Mouse (Mus musculus): Measurements from ENCODE around the gene Pdgfra. TPM values are rescaled to one million over a fixed set of nuclear protein-coding genes. Genes with fewer than 3 reads are reported as not detected.

Gene Pdgfra
- polyA plus RNA-seq (2012; ENCODE audit: low replicate concordance), result 0.11 and 0.14 TPM in 2 replicates

DNA sequence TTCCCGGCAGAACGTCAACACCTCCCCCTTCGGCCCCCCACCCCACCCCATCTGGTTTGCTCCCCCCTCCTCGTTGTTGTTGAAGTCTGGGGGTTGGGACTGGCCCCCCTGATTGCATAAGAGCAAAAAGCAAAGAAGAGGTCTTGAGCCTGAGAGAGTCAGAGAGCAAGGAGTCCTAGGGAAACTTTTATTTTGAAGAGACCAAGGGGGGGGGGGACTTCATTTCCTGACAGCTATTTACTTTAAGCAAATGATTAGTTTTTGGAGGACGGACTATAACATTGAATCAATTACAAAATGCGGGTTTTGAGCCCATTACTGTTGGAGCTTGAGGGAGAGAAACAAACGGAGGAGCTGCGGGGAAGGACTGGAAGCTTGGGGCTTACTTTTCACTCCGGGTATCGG lies at the start of gene Pdgfra:
Pdgfra (plus strand) TSS at position 272 of the 405 bp plus-strand sequence.

Other genes starting within 250 kb of the Pdgfra start
- gene Chic2, start 107.5 kb upstream of the Pdgfra start, polyA plus RNA-seq (2012; ENCODE audit: low replicate concordance), result 9.5 and 11.4 TPM in 2 replicates
- gene Gsx2, start 76.7 kb upstream of the Pdgfra start, polyA plus RNA-seq (2012; ENCODE audit: low replicate concordance), result not detected in 2 replicates